Mouse (Mus musculus) ES-Bruce4 (cell line): Measurements from ENCODE around the gene Ensa.

ENCODE experiments used
- CTCF ChIP-seq: IDR thresholded peaks from one replicate; pipeline ENCODE4 v1.8.1; 2011; ENCODE audit warnings: low read depth, low read length
- EP300 ChIP-seq: IDR thresholded peaks from 2 replicates; pipeline ENCODE4 v1.6.1; 2011; ENCODE audit warnings: low read depth, low read length; ENCODE audit not compliant: insufficient read depth
- POLR2A ChIP-seq: IDR thresholded peaks from one replicate; pipeline ENCODE4 v1.8.1; 2011; ENCODE audit warnings: low read length; ENCODE audit not compliant: insufficient read depth

DNA sequence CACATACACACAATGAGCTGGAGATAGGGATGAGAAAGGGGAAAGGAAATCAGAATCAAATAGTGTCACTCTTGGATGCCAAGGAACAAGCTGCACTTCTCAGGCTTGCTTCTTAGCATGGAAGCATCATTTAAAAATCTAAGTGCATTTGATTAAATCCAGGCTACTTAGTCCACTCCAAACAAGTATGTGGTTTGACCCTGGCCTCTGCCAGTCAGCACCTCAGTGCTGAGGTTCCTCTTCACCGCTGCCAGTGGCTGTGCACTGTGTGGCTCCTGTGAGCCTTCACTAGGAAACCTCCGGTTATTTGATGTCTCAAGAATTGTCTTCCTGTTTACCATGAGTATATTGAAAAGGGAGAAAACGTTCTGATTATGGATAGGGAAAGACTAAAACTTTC, 6.1 kb downstream of the Ensa start:
- no peak for TF ChIP-seq EP300
- TF ChIP-seq CTCF, result no peak
- TF ChIP-seq POLR2A, result no peak
